Mouse (Mus musculus): ENCODE measurements around the gene Orc5.
A peak's percentile ranks its signal among the peaks of the same experiment; 100 is the strongest.
"Not testable (repeated sequence)": the region's sequence is repeated elsewhere in the genome, so short reads cannot be mapped to it uniquely, and the experiment has no call there.

Orc5 gene

DNA sequence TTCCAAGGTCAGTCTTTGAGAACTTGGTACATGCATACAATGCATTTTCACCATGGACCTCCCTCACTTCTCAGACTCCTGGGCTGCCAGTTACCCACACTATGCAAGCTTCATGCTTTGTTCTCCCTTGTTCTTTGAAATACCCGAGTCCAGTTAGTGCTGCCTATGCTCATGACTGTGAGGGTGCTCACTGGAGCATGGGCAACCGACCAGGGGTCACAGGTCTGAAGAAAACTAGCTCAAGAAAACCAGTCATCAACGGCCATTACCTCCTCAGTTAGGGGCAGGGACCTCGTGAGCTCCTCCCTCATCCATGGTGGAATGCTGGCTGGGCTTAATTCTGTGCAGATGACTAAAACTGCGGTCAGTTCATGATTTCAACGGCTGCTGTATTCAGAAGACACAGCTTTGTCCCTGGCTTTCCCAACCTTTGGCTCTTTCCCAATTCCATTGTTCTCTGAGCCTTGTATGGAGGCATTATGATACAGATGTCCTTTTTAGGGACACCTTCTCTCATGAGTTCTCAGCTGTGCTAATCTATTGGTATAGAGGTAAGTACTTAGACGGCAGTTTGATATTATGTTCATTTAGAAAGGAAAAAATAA is 11.1 kb downstream of the Orc5 start:
- no peak for ATAC-seq (ENCODE audit: insufficient number of reproducible peaks, low FRiP score, low TSS enrichment)

DNA sequence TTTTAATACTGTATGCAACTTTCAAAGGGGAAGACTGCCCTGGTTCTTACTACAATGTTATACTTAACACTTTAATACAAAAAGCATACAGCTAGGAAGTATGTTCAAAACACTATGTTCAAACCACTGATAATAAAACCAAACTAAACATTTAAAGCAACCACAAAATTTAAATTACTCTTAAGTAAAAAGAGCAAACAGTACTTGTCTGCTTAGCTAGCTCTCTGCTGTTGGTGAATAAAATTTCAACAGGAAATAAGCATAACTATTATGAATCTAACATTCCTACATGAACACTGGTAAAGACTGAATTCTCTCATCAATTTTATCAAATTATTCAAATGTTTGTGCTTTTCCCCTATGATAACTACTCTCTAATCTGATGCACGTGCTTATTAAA is 13.5 kb downstream of the Orc5 start:
- no peak for ATAC-seq (ENCODE audit: insufficient number of reproducible peaks, low FRiP score, low TSS enrichment)

DNA sequence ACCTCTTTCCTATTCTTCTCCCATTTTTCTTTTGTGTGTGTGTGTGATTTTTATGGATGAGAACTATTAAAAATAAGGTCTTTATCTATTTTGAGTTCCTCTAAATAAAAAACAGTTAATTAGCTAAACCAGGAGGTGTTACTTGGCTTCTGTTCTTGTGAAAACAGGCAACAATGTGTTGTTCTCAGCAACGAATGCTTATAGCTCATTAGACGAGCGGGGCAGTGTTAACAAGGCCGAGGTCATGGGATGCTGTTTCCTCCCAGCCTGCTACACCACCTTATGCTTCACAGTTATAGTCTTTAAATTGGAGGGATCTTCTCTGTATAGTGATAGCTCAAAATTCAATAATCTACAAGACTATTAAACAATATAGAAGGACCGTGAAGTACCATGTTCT is 17.7 kb downstream of the Orc5 start:
- no peak for ATAC-seq (ENCODE audit: insufficient number of reproducible peaks, low FRiP score, low TSS enrichment)

DNA sequence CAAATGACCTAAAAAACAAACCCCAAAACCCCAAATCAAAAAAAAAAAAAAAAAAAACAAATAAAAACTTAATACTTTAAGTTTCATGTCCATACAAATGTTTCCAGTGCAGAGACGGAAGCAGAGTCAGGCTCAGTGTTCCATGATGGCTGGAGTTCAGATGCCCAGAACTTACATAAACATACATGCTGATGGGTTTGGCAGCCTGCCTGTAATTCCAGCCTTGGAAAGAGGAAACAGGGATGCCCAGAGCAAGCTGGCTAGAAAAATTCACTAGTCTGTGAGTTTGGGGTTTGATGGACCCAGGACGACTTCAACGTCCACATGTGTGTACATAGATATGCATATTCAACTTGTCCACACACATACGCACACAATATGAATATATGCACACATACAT is 27.6 kb downstream of the Orc5 start:
- ATAC-seq (ENCODE audit: insufficient number of reproducible peaks, low FRiP score, low TSS enrichment) = peak; percentile 61; the same call in 1 of the 2 replicates

DNA sequence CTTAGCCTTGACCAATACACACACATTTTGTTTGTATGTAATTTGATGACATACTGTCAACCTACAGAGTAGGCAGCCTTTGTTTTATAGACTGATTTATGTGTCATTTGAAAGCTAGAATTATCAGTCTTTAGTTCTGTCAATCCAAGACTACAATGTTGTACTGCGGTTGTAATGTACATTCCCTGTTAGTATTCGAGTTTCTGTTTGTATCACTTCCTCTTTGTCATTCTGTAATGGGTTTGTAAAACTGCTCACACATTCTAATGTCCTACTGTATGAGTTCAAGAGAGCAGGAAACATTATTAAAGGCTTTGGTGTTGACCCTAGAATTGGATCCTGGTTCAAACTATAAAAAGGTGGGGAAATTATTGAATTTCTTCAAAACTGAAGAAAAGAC is 30.5 kb downstream of the Orc5 start:
- no peak for ATAC-seq (ENCODE audit: insufficient number of reproducible peaks, low FRiP score, low TSS enrichment)

- not testable (repeated sequence) for ATAC-seq (ENCODE audit: insufficient number of reproducible peaks, low FRiP score, low TSS enrichment)
Measured at GRCm38 (mm10) chr5:22515745-22516144, 34.5 kb downstream of the Orc5 start.

DNA sequence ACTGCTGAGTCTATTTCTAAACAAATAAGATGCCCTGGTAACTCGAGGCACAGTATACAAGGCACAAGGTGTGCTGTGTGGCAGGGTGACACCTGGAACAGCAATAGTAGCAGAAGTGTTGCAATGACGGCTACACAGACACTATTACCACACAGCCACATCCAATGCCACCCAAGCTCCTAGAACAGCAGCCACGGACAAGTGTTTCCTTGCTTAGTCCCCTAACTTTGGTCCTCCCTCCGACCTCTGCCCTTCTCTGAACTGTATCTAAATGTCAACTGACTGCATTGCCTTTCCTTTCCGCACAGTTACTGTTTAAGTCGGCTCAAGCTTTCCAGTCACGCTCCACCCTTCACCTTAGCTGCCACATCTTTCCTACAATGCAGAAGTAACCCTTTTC is 36.0 kb downstream of the Orc5 start:
- ATAC-seq (ENCODE audit: insufficient number of reproducible peaks, low FRiP score, low TSS enrichment) = not testable (repeated sequence)

- not testable (repeated sequence) for ATAC-seq (ENCODE audit: insufficient number of reproducible peaks, low FRiP score, low TSS enrichment)
Measured at GRCm38 (mm10) chr5:22512579-22512978, 37.6 kb downstream of the Orc5 start.

DNA sequence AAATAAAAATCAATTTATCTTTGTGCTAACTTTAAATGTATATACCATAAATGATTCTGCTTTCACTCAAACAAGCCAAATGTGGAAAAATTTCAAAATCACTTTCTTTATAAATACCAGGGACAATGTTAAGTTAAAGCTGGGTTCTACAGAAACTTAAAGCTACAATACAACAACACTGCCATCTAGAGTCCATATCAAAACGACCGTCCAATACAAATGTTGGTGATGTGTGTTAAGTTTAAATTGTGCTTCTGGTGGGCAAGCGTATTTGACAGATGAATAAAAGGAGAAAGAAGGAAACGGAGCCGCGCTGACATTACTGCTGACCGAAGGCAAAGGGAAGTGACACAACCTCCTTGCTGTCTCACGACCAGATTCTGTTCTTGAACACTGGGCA is 38.4 kb downstream of the Orc5 start:
- 0 out of 2 replicates have a peak, but pooled peaks have one; percentile 36 for ATAC-seq (ENCODE audit: insufficient number of reproducible peaks, low FRiP score, low TSS enrichment)

- peak; percentile 45; the same call in 1 of the 2 replicates for ATAC-seq (ENCODE audit: insufficient number of reproducible peaks, low FRiP score, low TSS enrichment)
Measured at GRCm38 (mm10) chr5:22508560-22508959, 41.7 kb downstream of the Orc5 start.

GRCm38 (mm10) chr5:22499437-22499836 is 50.8 kb downstream of the Orc5 start:
- no peak for ATAC-seq (ENCODE audit: insufficient number of reproducible peaks, low FRiP score, low TSS enrichment)

DNA sequence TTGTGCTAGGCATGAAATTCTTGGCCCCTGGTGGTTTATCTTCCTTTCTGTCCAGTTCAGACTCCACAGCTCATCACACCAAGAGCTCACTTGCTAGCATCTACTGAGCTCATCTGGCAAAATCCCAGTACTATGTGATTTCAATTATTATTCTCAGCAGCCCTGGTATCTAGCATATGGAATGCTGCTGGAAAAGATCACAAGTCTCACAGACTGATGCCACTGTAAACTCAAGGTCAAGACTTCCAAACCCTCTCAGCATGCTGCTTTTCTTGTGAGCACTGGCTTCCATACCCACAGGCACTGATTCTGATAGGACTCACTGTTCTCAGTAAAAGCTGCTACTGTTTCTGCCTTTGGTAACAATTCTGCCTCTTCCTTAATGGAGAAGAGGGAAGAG is 59.1 kb downstream of the Orc5 start:
- peak; percentile 62 for ATAC-seq (ENCODE audit: insufficient number of reproducible peaks, low FRiP score, low TSS enrichment)

GRCm38 (mm10) chr5:22489091-22489490 is 61.1 kb downstream of the Orc5 start:
- ATAC-seq (ENCODE audit: insufficient number of reproducible peaks, low FRiP score, low TSS enrichment) = no peak

GRCm38 (mm10) chr5:22486601-22487206 is 63.5 kb downstream of the Orc5 start:
- ATAC-seq (ENCODE audit: insufficient number of reproducible peaks, low FRiP score, low TSS enrichment) = peak; percentile 93

DNA sequence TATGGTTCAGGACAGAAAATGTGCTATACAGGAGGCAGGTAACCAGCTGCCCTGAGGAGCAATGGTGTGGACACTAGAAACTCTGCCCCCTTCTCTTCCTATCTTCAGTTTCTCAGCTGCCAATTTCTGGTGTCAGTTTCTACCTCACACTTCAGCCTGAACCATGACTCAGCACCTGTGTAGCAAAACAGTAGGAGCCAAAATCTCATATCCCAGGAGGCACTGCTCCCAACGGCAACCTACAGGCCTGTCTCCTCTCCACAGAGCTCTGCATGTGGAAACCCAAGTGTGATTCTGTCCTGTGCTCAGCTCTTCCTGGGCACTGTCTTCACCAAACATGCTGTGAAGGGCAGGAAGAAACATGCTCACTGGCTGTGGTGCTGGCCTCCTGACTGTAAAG is 64.5 kb downstream of the Orc5 start:
- no peak for ATAC-seq (ENCODE audit: insufficient number of reproducible peaks, low FRiP score, low TSS enrichment)

GRCm38 (mm10) chr5:22482567-22482966 is 67.7 kb downstream of the Orc5 start:
- no peak for ATAC-seq (ENCODE audit: insufficient number of reproducible peaks, low FRiP score, low TSS enrichment)

DNA sequence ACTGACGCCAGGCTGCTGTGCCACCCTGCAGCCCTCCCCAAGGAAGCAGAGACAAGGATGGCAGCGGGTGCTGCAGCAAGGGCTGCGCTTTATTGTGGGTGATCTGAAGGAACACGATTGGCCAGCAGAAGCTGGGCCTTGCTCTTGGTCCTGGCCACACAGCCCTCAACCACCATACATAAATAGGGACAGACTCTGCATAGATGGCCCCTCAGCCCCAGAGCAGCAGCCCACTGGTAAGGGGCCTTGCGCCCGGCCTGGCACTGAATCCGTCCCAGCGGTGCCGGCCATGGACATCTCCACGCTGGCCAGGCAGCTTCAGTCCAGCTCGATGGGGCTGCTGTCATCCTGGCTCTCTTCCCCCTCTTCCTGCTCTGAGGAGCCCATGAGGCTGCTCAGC is 77.8 kb downstream of the Orc5 start:
- not testable (repeated sequence) for ATAC-seq (ENCODE audit: insufficient number of reproducible peaks, low FRiP score, low TSS enrichment)

- ATAC-seq (ENCODE audit: insufficient number of reproducible peaks, low FRiP score, low TSS enrichment) = no peak
Measured at GRCm38 (mm10) chr5:22471243-22471642, 79.0 kb downstream of the Orc5 start.

GRCm38 (mm10) chr5:22452871-22453661 is 97.2 kb downstream of the Orc5 start:
- no peak for ATAC-seq (ENCODE audit: insufficient number of reproducible peaks, low FRiP score, low TSS enrichment)

DNA sequence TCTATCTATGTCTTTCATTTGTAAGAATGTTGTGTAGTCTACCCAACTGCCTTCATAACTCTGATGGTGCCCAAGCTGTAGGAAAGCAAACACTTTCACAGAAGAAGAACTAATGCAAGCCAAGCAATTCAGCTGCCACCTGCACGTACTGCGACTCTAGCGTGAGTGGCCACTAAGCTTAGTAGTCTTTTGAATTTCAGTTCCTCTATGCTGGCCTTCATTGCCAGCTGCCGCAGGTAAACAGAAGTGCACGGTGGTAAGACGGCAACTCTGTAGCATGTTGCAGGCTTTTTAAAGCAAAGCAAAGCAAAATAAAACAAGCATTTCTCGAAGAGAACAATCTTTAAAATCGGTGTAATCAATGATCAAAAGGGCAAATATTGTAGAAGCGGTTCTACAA is 97.8 kb downstream of the Orc5 start:
- no peak for ATAC-seq (ENCODE audit: insufficient number of reproducible peaks, low FRiP score, low TSS enrichment)

GRCm38 (mm10) chr5:22451764-22452163 is 98.5 kb downstream of the Orc5 start:
- ATAC-seq (ENCODE audit: insufficient number of reproducible peaks, low FRiP score, low TSS enrichment) = no peak

All from cerebellum, adult (tissue).